Mouse (Mus musculus): Measurements from ENCODE around the gene Ntng2. TPM values are rescaled to one million over a fixed set of nuclear protein-coding genes. Genes with fewer than 3 reads are reported as not detected.

The Ntng2 gene
- polyA plus RNA-seq, 1 experiment from 2014 or later, result 4.6 TPM

DNA sequence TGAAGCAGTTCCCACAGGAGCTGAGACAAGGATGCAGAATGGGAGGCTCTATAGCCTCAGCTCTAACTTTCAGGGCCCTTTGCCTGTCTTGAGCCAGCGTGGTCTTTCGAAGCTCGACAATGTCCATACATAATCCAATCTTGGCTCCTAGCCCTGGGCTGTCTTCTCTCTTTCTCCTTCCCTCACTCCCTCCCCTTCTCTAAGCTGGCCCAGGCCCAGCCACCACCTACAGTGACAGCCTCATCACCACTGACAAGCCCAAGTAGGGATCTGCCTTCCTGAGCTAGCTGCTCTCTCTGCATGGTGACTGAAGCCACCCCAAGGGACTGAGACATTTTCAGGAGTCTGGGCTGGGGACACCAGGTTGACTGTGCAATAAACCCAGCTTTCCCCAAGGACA is 6.5 kb downstream of the Ntng2 start:
- Histone ChIP-seq H3K36me3 (ENCODE audit: control insufficient read depth, insufficient read depth, low read length) (no peaks in the 10 kb centered on the region), H3K9ac (ENCODE audit: low read length) (no peak overlapping the region), H3K4me1 (ENCODE audit: control insufficient read depth, insufficient read depth, low read length) (peaks cover 17% of the 10 kb centered on the region), H3K9me3 (ENCODE audit: control insufficient read depth, low read length) (peaks cover 3% of the 10 kb centered on the region; the same call in 1 of the 2 replicates), H3K4me2 (no peak overlapping the region), H3K27ac (ENCODE audit: low read depth, low read length) (no peak overlapping the region), H3K4me3 (ENCODE audit: low read depth, low read length) (no peak overlapping the region), H3K27me3 (ENCODE audit: control insufficient read depth, insufficient read depth, low read length) (peaks cover 32% of the 10 kb centered on the region)
- WGBS, result 50% methylated on average over 3 of the region's 3 CpGs
- no peak for DNase-seq (ENCODE audit: low spot score, missing footprints)
- ATAC-seq (ENCODE audit: low FRiP score), result no peak

DNA sequence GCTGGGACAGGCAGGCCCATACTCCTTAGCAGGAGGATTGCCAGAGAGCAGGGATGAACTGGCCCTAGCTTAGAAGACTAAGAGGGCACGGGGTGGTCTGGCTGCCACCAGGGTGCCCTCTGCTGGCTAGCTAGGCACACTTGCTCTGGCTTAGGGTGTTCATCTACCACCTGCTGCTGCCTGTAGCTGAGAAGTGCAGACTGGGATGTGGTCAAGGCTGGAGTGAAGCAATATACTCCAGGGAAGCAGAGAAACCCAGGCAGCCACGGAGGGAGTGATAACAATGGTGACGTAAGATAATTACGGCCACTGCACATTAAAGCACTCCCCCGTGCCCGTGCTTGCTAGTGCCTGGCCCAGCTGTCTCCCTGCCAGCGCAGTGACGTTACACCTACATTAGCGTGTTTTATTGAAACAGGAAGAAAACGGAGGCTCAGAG is 7.4 kb downstream of the Ntng2 start:
- no peak overlapping the region for H3K27ac ChIP-seq (ENCODE audit: low read depth, low read length)
- ATAC-seq (ENCODE audit: low FRiP score) (no peak), DNase-seq (ENCODE audit: low spot score, missing footprints) (no peak)
- WGBS, result 56% methylated on average over 10 of the region's 10 CpGs
- H3K27me3 ChIP-seq (ENCODE audit: control insufficient read depth, insufficient read depth, low read length), result peaks cover 24% of the 10 kb centered on the region
- H3K36me3 ChIP-seq (ENCODE audit: control insufficient read depth, insufficient read depth, low read length), result no peaks in the 10 kb centered on the region
- peaks cover 3% of the 10 kb centered on the region; the same call in 1 of the 2 replicates for H3K9me3 ChIP-seq (ENCODE audit: control insufficient read depth, low read length)
- no peak overlapping the region for H3K4me2 ChIP-seq
- no peak overlapping the region for H3K9ac ChIP-seq (ENCODE audit: low read length)
- no peak overlapping the region for H3K4me3 ChIP-seq (ENCODE audit: low read depth, low read length)
- peaks cover 8% of the 10 kb centered on the region for H3K4me1 ChIP-seq (ENCODE audit: control insufficient read depth, insufficient read depth, low read length)

DNA sequence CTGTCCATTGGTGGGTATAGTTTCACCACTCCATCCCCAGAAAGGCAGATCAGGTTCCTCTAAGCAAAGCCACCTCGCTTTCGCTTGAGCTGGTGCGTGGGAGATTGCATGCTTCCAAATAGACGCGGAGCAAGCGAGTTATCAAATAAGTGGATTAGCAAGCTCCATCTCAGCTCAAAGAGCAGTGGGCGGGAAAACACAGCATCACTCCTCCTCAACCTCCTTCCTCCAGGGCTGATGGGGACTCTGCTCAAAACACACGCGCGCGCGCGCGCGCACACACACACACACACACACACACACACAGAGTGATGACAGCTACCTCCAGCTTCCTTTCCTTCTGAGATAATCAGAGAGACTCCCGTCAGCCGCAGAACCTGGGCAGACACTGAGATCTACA is 13.5 kb downstream of the Ntng2 start:
- Histone ChIP-seq H3K27ac (ENCODE audit: low read depth, low read length) (no peak overlapping the region), H3K4me1 (ENCODE audit: control insufficient read depth, insufficient read depth, low read length) (no peaks in the 10 kb centered on the region), H3K36me3 (ENCODE audit: control insufficient read depth, insufficient read depth, low read length) (no peaks in the 10 kb centered on the region), H3K9ac (ENCODE audit: low read length) (no peak overlapping the region), H3K9me3 (ENCODE audit: control insufficient read depth, low read length) (peaks cover 3% of the 10 kb centered on the region; the same call in 1 of the 2 replicates), H3K4me3 (ENCODE audit: low read depth, low read length) (no peak overlapping the region), H3K27me3 (ENCODE audit: control insufficient read depth, insufficient read depth, low read length) (no peaks in the 10 kb centered on the region), H3K4me2 (no peak overlapping the region)
- DNase-seq (ENCODE audit: low spot score, missing footprints) (no peak), ATAC-seq (ENCODE audit: low FRiP score) (no peak)
- 69% methylated on average over 17 of the region's 17 CpGs for WGBS

DNA sequence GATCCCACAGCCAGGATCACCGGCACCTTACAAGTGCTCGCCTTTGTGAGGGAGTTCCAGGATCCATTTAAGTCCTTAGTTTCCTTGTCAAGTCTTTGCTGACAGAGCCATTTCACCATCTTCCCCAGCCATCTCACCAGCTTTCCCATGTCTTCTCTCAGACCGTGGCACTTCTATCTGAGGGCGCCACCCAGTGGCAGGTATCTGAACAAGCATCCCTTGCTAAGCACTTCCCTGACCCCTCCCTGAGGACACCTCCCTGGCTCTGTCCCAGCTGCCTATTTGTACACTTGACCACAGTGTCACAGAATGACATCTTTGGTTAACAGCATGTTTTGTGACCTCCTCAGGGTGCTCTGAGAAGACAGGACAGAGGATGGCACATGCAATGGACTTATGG is 15.2 kb downstream of the Ntng2 start:
- Histone ChIP-seq H3K4me3 (ENCODE audit: low read depth, low read length) (no peak overlapping the region), H3K9ac (ENCODE audit: low read length) (no peak overlapping the region), H3K4me2 (no peak overlapping the region), H3K27me3 (ENCODE audit: control insufficient read depth, insufficient read depth, low read length) (no peaks in the 10 kb centered on the region), H3K27ac (ENCODE audit: low read depth, low read length) (no peak overlapping the region), H3K36me3 (ENCODE audit: control insufficient read depth, insufficient read depth, low read length) (no peaks in the 10 kb centered on the region), H3K9me3 (ENCODE audit: control insufficient read depth, low read length) (no peaks in the 10 kb centered on the region), H3K4me1 (ENCODE audit: control insufficient read depth, insufficient read depth, low read length) (no peaks in the 10 kb centered on the region)
- 31% methylated on average over 4 of the region's 4 CpGs for WGBS
- ATAC-seq (ENCODE audit: low FRiP score), result no peak
- DNase-seq (ENCODE audit: low spot score, missing footprints), result no peak

DNA sequence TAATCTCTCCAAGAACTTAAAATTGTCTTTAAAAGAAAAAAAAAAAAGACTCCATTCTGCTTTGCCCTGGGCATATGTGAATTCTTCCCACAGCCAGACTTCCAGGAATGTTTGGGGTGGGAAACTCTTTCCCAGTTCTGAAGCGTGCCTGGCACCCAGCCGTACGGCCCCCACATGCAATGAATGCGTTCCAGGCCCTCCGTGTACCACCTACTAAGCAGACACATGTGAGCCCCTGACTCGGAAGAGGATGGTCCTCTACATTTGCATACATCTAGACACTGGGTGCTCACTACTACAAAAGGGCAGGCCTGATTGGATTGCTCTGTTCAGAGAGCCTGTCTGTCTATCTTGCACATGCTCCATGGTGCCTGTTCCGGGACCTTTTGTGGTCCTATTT is 17.0 kb downstream of the Ntng2 start:
- no peak for DNase-seq (ENCODE audit: low spot score, missing footprints)
- Histone ChIP-seq H3K27ac (ENCODE audit: low read depth, low read length) (no peak overlapping the region), H3K9me3 (ENCODE audit: control insufficient read depth, low read length) (no peaks in the 10 kb centered on the region), H3K4me3 (ENCODE audit: low read depth, low read length) (no peak overlapping the region), H3K4me1 (ENCODE audit: control insufficient read depth, insufficient read depth, low read length) (no peaks in the 10 kb centered on the region), H3K36me3 (ENCODE audit: control insufficient read depth, insufficient read depth, low read length) (no peaks in the 10 kb centered on the region), H3K27me3 (ENCODE audit: control insufficient read depth, insufficient read depth, low read length) (no peaks in the 10 kb centered on the region), H3K4me2 (no peak overlapping the region), H3K9ac (ENCODE audit: low read length) (no peak overlapping the region)
- no peak for ATAC-seq (ENCODE audit: low FRiP score)
- 75% methylated on average over 7 of the region's 7 CpGs for WGBS

DNA sequence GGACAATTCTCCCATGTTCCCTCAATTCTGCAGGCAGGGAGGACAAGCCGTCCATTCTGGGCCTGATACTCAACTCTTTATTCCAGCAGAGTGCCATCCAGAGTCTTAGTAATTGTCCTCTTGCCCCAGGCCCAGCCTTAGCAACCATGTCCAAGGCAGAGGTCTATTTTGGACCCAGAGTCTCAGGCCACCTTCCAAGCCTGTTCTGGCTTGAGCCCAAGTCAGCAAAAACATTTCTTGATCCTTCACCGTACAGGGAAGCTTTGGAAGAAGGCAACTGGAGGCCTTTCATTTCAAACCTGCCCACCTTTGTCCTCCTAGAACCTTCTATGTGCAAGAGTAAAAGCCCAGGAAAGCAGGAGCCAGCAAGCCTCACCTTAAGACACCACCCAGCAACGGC is 17.8 kb downstream of the Ntng2 start:
- H3K4me2 ChIP-seq, result no peak overlapping the region
- H3K27ac ChIP-seq (ENCODE audit: low read depth, low read length), result no peak overlapping the region
- no peaks in the 10 kb centered on the region for H3K27me3 ChIP-seq (ENCODE audit: control insufficient read depth, insufficient read depth, low read length)
- no peaks in the 10 kb centered on the region for H3K9me3 ChIP-seq (ENCODE audit: control insufficient read depth, low read length)
- no peak overlapping the region for H3K9ac ChIP-seq (ENCODE audit: low read length)
- H3K4me1 ChIP-seq (ENCODE audit: control insufficient read depth, insufficient read depth, low read length), result no peaks in the 10 kb centered on the region
- H3K36me3 ChIP-seq (ENCODE audit: control insufficient read depth, insufficient read depth, low read length), result no peaks in the 10 kb centered on the region
- ATAC-seq (ENCODE audit: low FRiP score) (no peak), DNase-seq (ENCODE audit: low spot score, missing footprints) (no peak)
- no peak overlapping the region for H3K4me3 ChIP-seq (ENCODE audit: low read depth, low read length)
- 81% methylated on average over 3 of the region's 3 CpGs for WGBS

DNA sequence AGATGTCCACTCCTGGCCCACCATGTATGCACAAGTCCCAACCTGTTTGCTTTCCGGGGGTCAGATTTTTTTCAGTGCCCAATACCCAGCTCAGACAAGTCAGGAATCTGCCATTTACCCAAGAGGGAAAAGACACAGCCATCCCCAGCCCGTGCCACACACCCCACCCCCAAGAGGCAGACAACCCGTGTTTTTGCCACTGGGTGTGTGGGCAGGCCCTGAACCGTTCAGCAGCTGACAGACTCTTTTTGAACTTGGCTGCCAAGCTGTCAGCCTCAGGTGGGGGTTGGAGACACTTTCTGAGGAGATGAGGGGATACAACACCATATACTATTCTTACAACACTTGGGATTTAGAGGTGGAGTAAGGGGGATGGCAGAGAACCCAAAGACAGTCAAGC is 18.8 kb downstream of the Ntng2 start:
- DNase-seq (ENCODE audit: low spot score, missing footprints), result no peak
- ATAC-seq (ENCODE audit: low FRiP score), result no peak
- Histone ChIP-seq H3K36me3 (ENCODE audit: control insufficient read depth, insufficient read depth, low read length) (no peaks in the 10 kb centered on the region), H3K9me3 (ENCODE audit: control insufficient read depth, low read length) (no peaks in the 10 kb centered on the region), H3K4me3 (ENCODE audit: low read depth, low read length) (no peak overlapping the region), H3K9ac (ENCODE audit: low read length) (no peak overlapping the region), H3K27me3 (ENCODE audit: control insufficient read depth, insufficient read depth, low read length) (no peaks in the 10 kb centered on the region), H3K27ac (ENCODE audit: low read depth, low read length) (no peak overlapping the region), H3K4me1 (ENCODE audit: control insufficient read depth, insufficient read depth, low read length) (no peaks in the 10 kb centered on the region), H3K4me2 (no peak overlapping the region)
- WGBS, result 85% methylated on average over 4 of the region's 4 CpGs

DNA sequence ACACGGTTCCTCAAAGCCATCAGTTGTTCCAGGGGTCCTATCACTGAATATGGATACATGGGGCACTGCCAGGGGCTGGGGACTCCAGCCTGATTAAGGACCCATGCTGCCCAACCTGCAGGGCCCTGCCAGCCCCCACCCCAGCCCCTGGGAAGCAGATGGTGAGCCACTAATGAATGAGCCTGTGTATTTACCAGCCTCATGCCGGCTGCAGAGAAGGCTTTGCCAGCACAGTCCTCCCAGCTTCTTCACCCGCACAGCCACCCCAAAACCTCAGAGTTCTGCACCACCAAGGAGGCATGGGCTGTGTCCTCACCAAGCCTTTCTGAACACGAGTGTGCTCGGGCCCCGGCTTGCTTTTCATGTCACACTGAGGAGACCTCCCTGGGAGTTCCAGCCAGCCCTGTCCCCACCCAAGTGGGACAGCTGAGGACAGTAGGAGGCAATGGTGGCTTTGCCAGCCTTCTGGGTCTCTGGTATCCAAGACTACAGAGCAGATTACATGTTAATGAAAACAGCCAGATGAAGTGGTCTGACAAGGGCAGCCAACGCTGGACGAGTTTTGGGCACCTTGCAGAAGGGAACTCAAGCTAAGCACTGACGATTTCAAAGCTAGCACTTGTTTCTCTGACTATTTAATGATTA is 22.5 kb downstream of the Ntng2 start:
- Histone ChIP-seq H3K4me2 (no peak overlapping the region), H3K4me3 (ENCODE audit: low read depth, low read length) (no peak overlapping the region), H3K4me1 (ENCODE audit: control insufficient read depth, insufficient read depth, low read length) (no peaks in the 10 kb centered on the region), H3K36me3 (ENCODE audit: control insufficient read depth, insufficient read depth, low read length) (no peaks in the 10 kb centered on the region), H3K27ac (ENCODE audit: low read depth, low read length) (no peak overlapping the region), H3K9ac (ENCODE audit: low read length) (no peak overlapping the region), H3K9me3 (ENCODE audit: control insufficient read depth, low read length) (no peaks in the 10 kb centered on the region), H3K27me3 (ENCODE audit: control insufficient read depth, insufficient read depth, low read length) (no peaks in the 10 kb centered on the region)
- DNase-seq (ENCODE audit: low spot score, missing footprints) (no peak), ATAC-seq (ENCODE audit: low FRiP score) (no peak)
- 70% methylated on average over 9 of the region's 9 CpGs for WGBS

DNA sequence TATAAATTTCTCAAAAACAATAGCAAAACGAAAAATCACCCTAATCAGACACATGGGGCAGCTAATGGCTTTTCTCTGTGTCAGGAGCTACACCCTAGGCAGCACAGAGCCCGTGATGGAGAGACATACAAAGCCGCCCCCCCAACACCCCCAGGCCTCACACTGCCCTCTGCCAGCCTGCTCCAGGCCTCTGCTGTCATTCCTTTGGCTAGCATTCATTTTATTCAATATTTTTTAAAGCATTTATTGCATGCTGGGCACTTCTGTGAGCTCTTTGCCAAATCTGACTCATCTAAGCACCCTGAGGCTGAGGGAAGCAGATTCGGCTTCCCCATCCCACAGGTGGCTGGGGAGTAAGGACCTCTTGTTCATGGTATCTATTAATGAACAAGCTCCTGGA is 26.1 kb downstream of the Ntng2 start:
- Histone ChIP-seq H3K9me3 (ENCODE audit: control insufficient read depth, low read length) (no peaks in the 10 kb centered on the region), H3K4me1 (ENCODE audit: control insufficient read depth, insufficient read depth, low read length) (peaks cover 6% of the 10 kb centered on the region), H3K36me3 (ENCODE audit: control insufficient read depth, insufficient read depth, low read length) (no peaks in the 10 kb centered on the region), H3K4me3 (ENCODE audit: low read depth, low read length) (no peak overlapping the region), H3K4me2 (no peak overlapping the region), H3K27me3 (ENCODE audit: control insufficient read depth, insufficient read depth, low read length) (no peaks in the 10 kb centered on the region), H3K27ac (ENCODE audit: low read depth, low read length) (no peak overlapping the region), H3K9ac (ENCODE audit: low read length) (no peak overlapping the region)
- WGBS, result 74% methylated on average over 4 of the region's 4 CpGs
- ATAC-seq (ENCODE audit: low FRiP score), result no peak
- DNase-seq (ENCODE audit: low spot score, missing footprints), result no peak
